Mouse (Mus musculus): ENCODE data around the gene Prkca.

DNA sequence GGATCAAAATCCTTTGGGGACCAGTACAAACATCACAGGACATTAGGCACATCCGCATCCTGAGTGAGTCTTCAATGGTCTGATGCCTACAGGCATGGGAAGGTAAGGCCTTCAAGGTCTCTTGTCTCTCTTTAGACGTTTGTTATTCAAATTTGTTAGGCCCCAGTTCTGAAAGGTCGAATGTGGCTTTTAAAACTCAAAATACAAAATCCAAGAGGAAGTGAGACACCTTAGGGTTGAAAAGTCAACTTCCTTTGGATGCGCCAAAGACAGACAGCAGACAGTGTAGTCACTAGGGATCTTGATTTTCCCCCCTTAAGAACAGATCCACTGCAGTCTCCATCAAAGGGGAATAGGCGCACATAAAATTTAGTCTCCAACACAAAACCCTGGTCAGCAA is 187.6 kb downstream of the Prkca start:
- no peak for TF ChIP-seq CTCF (IDR thresholded peaks at IDR 0.05; ENCODE audit: extremely low read depth, insufficient read depth, low read length)
- TF ChIP-seq POLR2A (IDR thresholded peaks at IDR 0.05; ENCODE audit: extremely low read depth, insufficient read depth, low read length), result no peak
